Mouse (Mus musculus): ENCODE results near the gene Col19a1.

Gene Col19a1

GRCm38 (mm10) chr1:24458015-24458414 is 129.3 kb downstream of the Col19a1 start:
- no peak for DNase-seq

- DNase-seq: no peak
Measured at GRCm38 (mm10) chr1:24452572-24453269, 134.6 kb downstream of the Col19a1 start.

- DNase-seq: no peak
Measured at GRCm38 (mm10) chr1:24452159-24452558, 135.1 kb downstream of the Col19a1 start.

- no peak for DNase-seq
Measured at GRCm38 (mm10) chr1:24437425-24437824, 149.8 kb downstream of the Col19a1 start.

GRCm38 (mm10) chr1:24428306-24428705 is 159.0 kb downstream of the Col19a1 start:
- DNase-seq: no peak

GRCm38 (mm10) chr1:24378125-24378821 is 209.0 kb downstream of the Col19a1 start:
- DNase-seq: no peak

- DNase-seq: no peak
Measured at GRCm38 (mm10) chr1:24374902-24375301, 212.4 kb downstream of the Col19a1 start.

GRCm38 (mm10) chr1:24373671-24374070 is 213.6 kb downstream of the Col19a1 start:
- DNase-seq: no peak

GRCm38 (mm10) chr1:24372471-24373258 is 214.6 kb downstream of the Col19a1 start:
- no peak for DNase-seq

GRCm38 (mm10) chr1:24367570-24368517 is 219.4 kb downstream of the Col19a1 start:
- no peak for DNase-seq

GRCm38 (mm10) chr1:24364775-24365174 is 222.5 kb downstream of the Col19a1 start:
- no peak for DNase-seq

GRCm38 (mm10) chr1:24361990-24362635 is 225.2 kb downstream of the Col19a1 start:
- DNase-seq: no peak

GRCm38 (mm10) chr1:24349462-24350217 is 237.6 kb downstream of the Col19a1 start:
- no peak for DNase-seq

- no peak for DNase-seq
Measured at GRCm38 (mm10) chr1:24347621-24348160, 239.6 kb downstream of the Col19a1 start.

GRCm38 (mm10) chr1:24337556-24338275 is 249.6 kb downstream of the Col19a1 start:
- DNase-seq: no peak

- no peak for DNase-seq
Measured at GRCm38 (mm10) chr1:24336051-24336450, 251.2 kb downstream of the Col19a1 start.

- DNase-seq: no peak
Measured at GRCm38 (mm10) chr1:24316961-24317589, 270.2 kb downstream of the Col19a1 start.

GRCm38 (mm10) chr1:24316490-24316889 is 270.8 kb downstream of the Col19a1 start:
- no peak for DNase-seq

GRCm38 (mm10) chr1:24310847-24311246 is 276.4 kb downstream of the Col19a1 start:
- DNase-seq: no peak

GRCm38 (mm10) chr1:24310193-24310592 is 277.1 kb downstream of the Col19a1 start:
- DNase-seq: no peak
